Mouse (Mus musculus) kidney, adult 2 months (tissue): ENCODE measurements around the gene Kif3c. TPM values are rescaled to one million over a fixed set of nuclear protein-coding genes. Genes with fewer than 3 reads are reported as not detected.

Experiments used
- DNase-seq: peaks from one replicate; pipeline ENCODE4 v3.0.0; 2021
- H3K27ac ChIP-seq: fragments of 200-500 bp; 2 replicates; pipeline ENCODE4 v1.5.1; 2012; ENCODE audit warnings: low read depth, low read length, control low read depth, inconsistent platforms; ENCODE audit not compliant: insufficient read depth
- H3K27me3 ChIP-seq: fragments of 200-500 bp; replicated peaks from 2 replicates; pipeline ENCODE4 v1.6.1; 2012; ENCODE audit warnings: mild to moderate bottlenecking, moderate library complexity, low read length, inconsistent platforms; ENCODE audit not compliant: control insufficient read depth, insufficient read depth
- H3K36me3 ChIP-seq: fragments of 200-500 bp; 2 replicates; pipeline ENCODE4 v1.6.1; 2012; ENCODE audit warnings: mild to moderate bottlenecking, moderate library complexity, low read length, inconsistent platforms; ENCODE audit not compliant: control insufficient read depth, insufficient read depth
- H3K4me1 ChIP-seq: fragments of 200-500 bp; 2 replicates; pipeline ENCODE4 v1.6.1; 2011; ENCODE audit warnings: low read length; ENCODE audit not compliant: control insufficient read depth, insufficient read depth
- H3K4me3 ChIP-seq: fragments of 200-500 bp; 2 replicates; pipeline ENCODE4 v1.5.1; 2011; ENCODE audit warnings: mild to moderate bottlenecking, low read depth, low read length, control low read depth; ENCODE audit not compliant: insufficient read depth
- CTCF ChIP-seq: fragments of 200-500 bp; conservative IDR thresholded peaks from 2 replicates; pipeline ENCODE4 v1.5.1; 2011; ENCODE audit warnings: low read depth, mild to moderate bottlenecking, control low read depth, low read length, moderate library complexity, mixed read lengths; ENCODE audit not compliant: insufficient read depth, insufficient read length
- POLR2A ChIP-seq: fragments of 200-500 bp; IDR thresholded peaks from one replicate; pipeline ENCODE4 v1.6.1; 2011; ENCODE audit warnings: low read depth, low read length, control low read depth
- WGBS: fragments of 180-500 bp; shearing (Covaris S2); methylation state at CpG from one replicate; pipeline ENCODE4 v1.1.7; 2018; 5-methylcytosine and 5-hydroxymethylcytosine counted together
- polyA plus RNA-seq: library from polyadenylated mRNA; depleted of rRNA; stranded (reverse); fragments of >200 nt; gene quantifications from 2 replicates; pipeline ENCODE4 v1.2.3, GENCODE M21; 2012; rRNA removed

Gene Kif3c
- polyA plus RNA-seq = 5.7 and 7.2 TPM in 2 replicates

DNA sequence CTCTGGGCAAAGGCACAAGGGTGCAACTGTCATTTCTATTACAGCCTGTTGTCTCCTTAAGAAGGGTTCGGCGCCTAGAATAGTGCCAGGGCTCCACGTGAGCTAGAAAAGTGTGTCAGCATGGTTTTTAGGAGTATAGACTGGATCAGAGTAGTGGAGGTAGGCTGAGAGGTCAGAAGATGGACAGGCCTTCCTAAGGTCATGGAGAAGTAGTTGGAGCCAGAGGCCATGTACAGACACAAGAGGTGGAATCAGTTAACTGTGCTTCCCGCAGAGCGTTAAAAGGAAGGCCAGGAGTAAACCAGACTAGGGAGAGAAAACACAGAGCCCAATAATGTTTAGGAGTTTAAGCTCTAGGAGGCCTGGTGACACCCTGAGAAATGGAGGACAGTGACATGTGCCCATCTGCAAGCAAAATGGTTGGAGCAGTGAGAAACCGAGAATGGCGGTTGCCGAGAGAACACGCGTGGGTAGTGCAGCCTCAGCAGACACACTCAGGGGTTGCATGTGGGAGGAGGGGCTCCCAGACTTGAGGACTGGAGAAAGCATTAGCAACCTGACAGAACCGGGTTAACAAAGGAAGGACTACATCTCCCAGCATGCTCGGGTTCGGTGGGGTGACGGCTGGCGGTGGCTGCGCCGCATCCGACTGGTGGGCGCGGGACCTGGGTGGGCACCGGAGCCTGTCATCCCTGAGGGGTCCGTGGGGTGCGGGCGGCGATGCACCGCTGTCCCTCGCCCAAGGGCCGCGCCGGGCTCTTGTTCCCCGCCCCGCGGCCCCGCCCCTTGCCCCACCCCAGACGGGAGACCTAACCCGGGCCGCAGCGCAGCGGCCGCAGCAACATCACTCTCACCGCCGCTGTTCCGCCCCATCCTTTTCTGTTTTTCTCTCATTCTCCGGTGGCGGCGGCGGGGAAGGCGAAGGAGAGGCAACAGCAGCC is at the start of gene Kif3c:
Kif3c (plus strand) TSS at position 625 of the 941 bp plus-strand sequence.
- no peak for TF ChIP-seq POLR2A
- no peak for TF ChIP-seq CTCF
- H3K27ac ChIP-seq = peak within 1 kb of the TSS; percentile 8; the same call in 1 of the 2 replicates
- peak; percentile 67 for DNase-seq
- peak within 1 kb of the TSS; percentile 88 for H3K4me3 ChIP-seq
- WGBS = 8% methylated on average over 48 of the region's 48 CpGs
- H3K4me1 ChIP-seq = no peaks in the 10 kb centered on the region
- no peaks in the 10 kb centered on the region for H3K27me3 ChIP-seq
- H3K36me3 ChIP-seq = no peaks in the 10 kb centered on the region

- no peaks in the 10 kb centered on the region for H3K36me3 ChIP-seq
- H3K4me3 ChIP-seq = no peak overlapping the region
- DNase-seq = peak; percentile 17
- H3K27ac ChIP-seq = no peak overlapping the region
- no peak for TF ChIP-seq POLR2A
- no peak for TF ChIP-seq CTCF
- 24% methylated on average over 2 of the region's 2 CpGs for WGBS
- H3K27me3 ChIP-seq = no peaks in the 10 kb centered on the region
- no peaks in the 10 kb centered on the region for H3K4me1 ChIP-seq
Measured at GRCm38 (mm10) chr12:3316083-3316482, 48.8 kb upstream of the Kif3c start.

DNA sequence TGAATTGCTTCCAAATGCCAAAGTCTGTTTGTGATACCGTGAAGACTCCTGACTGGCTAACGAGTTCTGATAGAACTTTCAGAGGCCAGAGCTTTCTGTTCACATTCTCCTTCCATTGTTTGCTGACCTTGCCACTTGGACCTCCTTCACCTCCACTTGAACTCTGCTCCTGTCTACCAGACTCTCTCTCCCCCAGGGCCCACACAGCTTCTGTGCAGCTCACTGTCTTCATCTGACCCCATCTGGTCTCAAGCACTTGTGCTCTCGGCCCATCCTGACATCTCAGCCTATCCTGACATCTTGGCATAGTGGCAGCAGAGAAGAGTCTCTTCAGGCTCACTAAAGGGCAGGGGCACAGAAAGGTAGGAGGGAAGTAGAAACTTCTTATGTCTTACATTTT is 48.0 kb upstream of the Kif3c start:
- no peaks in the 10 kb centered on the region for H3K27me3 ChIP-seq
- WGBS = 39% methylated on average over 3 of the region's 3 CpGs
- H3K4me1 ChIP-seq = no peaks in the 10 kb centered on the region
- no peak overlapping the region for H3K4me3 ChIP-seq
- no peak for DNase-seq
- TF ChIP-seq POLR2A (no peak), CTCF (no peak)
- H3K36me3 ChIP-seq = no peaks in the 10 kb centered on the region
- H3K27ac ChIP-seq = no peak overlapping the region

DNA sequence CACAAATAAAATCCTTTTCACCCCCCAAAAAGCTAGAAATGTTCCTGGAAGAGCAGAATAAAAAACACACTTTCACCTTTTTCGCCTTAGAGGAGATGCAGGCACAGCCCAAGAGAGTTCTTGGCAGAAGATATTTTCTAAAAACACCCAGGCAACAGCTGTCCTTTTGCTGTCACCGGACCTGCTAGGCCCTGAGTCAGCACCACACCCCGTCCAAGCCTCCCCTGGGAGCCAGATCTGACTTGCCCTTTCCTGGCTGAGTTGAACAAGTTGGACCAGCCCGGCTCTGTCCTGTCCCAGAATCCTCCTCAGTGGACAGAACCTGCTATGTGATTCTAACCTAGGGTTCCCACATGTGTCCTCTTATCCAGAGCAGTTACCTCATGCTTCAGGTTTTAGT is 45.6 kb upstream of the Kif3c start:
- DNase-seq = peak; percentile 27

DNA sequence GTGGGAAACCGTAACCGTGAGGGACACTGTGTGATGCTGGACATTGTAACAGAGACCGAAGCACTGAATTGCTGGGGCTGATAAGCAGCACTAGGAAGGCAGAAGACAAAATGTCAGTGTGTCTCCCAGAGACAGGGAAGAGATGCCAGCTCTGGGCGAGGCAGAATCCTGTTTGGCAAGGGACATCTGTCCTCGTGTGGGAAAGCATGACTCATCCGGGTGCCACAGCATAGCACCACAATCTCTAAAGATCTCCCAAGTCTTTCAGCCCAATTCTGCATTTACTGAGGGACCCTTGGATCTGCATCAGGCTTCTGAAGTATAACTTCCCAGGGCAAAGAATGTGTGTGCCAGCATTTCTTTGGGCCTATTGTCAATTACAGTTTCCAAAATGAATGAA is 41.7 kb upstream of the Kif3c start:
- H3K4me1 ChIP-seq = no peaks in the 10 kb centered on the region
- 68% methylated on average over 6 of the region's 6 CpGs for WGBS
- no peak overlapping the region for H3K4me3 ChIP-seq
- no peak for TF ChIP-seq POLR2A
- no peak overlapping the region for H3K27ac ChIP-seq
- DNase-seq = no peak
- no peaks in the 10 kb centered on the region for H3K27me3 ChIP-seq
- H3K36me3 ChIP-seq = no peaks in the 10 kb centered on the region

More for the DNA sequence above, 45.6 kb upstream of the Kif3c start:
- Histone ChIP-seq H3K36me3 (no peaks in the 10 kb centered on the region), H3K4me3 (no peak overlapping the region), H3K27ac (no peak overlapping the region), H3K4me1 (no peaks in the 10 kb centered on the region), H3K27me3 (no peaks in the 10 kb centered on the region)
- TF ChIP-seq POLR2A (no peak), CTCF (no peak)
- 59% methylated on average over 4 of the region's 4 CpGs for WGBS

DNA sequence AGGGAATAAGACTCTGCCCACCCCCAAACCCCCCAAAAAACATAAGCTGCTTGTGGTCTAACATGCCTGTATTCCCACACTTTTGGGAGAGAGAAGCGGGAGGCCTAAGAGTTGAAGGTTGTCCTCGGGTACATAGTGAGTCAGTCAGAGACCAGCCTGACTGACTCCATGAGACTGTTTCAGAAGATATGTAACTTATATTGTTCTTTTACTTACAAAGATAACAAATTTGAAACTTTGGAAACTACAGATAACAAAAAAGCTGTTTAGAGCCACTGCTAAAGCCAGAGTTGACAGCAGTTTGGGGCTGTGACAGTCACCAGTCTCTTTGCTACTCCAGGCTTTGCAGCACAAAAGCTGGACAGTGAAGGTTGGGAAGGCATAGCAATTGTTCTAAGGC is 39.7 kb upstream of the Kif3c start:
- TF ChIP-seq POLR2A = no peak
- TF ChIP-seq CTCF = no peak
- no peaks in the 10 kb centered on the region for H3K27me3 ChIP-seq
- no peaks in the 10 kb centered on the region for H3K4me1 ChIP-seq
- WGBS = 91% methylated on average over 2 of the region's 2 CpGs
- H3K27ac ChIP-seq = no peak overlapping the region
- DNase-seq = no peak
- H3K4me3 ChIP-seq = no peak overlapping the region
- no peaks in the 10 kb centered on the region for H3K36me3 ChIP-seq

- no peak for TF ChIP-seq POLR2A
- no peak for TF ChIP-seq CTCF
- Histone ChIP-seq H3K4me1 (no peaks in the 10 kb centered on the region), H3K4me3 (no peak overlapping the region), H3K27me3 (no peaks in the 10 kb centered on the region), H3K36me3 (no peaks in the 10 kb centered on the region), H3K27ac (no peak overlapping the region)
- no peak for DNase-seq
- WGBS = 75% methylated on average over 4 of the region's 4 CpGs
Measured at GRCm38 (mm10) chr12:3329677-3330076, 35.3 kb upstream of the Kif3c start.
